Mouse (Mus musculus) CH12.LX (cell line): ENCODE measurements around the gene Uts2r. TPM values are rescaled to one million over a fixed set of nuclear protein-coding genes. Genes with fewer than 3 reads are reported as not detected.

Source experiments
- DNase-seq: peaks from one replicate; pipeline ENCODE4 v3.0.0-alpha.2; 2013; ENCODE audit errors: extremely low read depth
- H3K27ac ChIP-seq: 2 replicates; pipeline ENCODE4 v1.5.1; 2012; ENCODE audit warnings: low read depth, mild to moderate bottlenecking, control low read depth, moderate library complexity; ENCODE audit not compliant: insufficient read depth
- H3K27me3 ChIP-seq: replicated peaks from 2 replicates; pipeline ENCODE3; 2012; ENCODE audit warnings: inconsistent platforms
- H3K36me3 ChIP-seq, 2 experiments: replicated peaks in 1 of 2; 2 replicates each; pipeline versions ENCODE3 to v1.6.1; 2012; ENCODE audit warnings: inconsistent platforms in 1 of 2, low read length in 1 of 2, mild to moderate bottlenecking in 1 of 2, mixed read lengths in 1 of 2, moderate library complexity in 1 of 2; ENCODE audit not compliant: control insufficient read depth in 1 of 2, insufficient read depth in 1 of 2
- H3K4me1 ChIP-seq, 2 experiments: 2 replicates each; pipeline ENCODE4 v1.6.1; 2012; ENCODE audit warnings: inconsistent platforms in 1 of 2, moderate library complexity in 1 of 2; ENCODE audit not compliant: insufficient read depth in 2 of 2, control insufficient read depth in 1 of 2
- H3K4me2 ChIP-seq: 2 replicates; pipeline ENCODE4 v1.6.1; 2012; ENCODE audit warnings: low read depth, mild to moderate bottlenecking, control low read depth; ENCODE audit not compliant: poor library complexity, insufficient read depth, severe bottlenecking
- H3K4me3 ChIP-seq, 3 experiments: fragments of 150-350 bp in 1 of 3; sonication (generic) in 1 of 3; replicated peaks in 1 of 3; 2 replicates each; pipeline versions ENCODE3 to v1.5.1; 2011 to 2012; ENCODE audit warnings: low read depth in 2 of 3, low read length in 2 of 3, mild to moderate bottlenecking in 2 of 3, moderate library complexity in 2 of 3, control low read depth in 1 of 3, improper control_type of control experiment in 1 of 3, inconsistent platforms in 1 of 3, mixed read lengths in 1 of 3; ENCODE audit not compliant: poor library complexity in 1 of 3
- H3K79me2 ChIP-seq: replicated peaks from 2 replicates; pipeline ENCODE4 v1.6.1; 2012; ENCODE audit warnings: mild to moderate bottlenecking, moderate library complexity; ENCODE audit not compliant: control insufficient read depth, poor library complexity, insufficient read depth, severe bottlenecking; ENCODE audit errors: extremely low read depth
- H3K9ac ChIP-seq: 2 replicates; pipeline ENCODE4 v1.6.1; 2012; ENCODE audit warnings: low read depth, mild to moderate bottlenecking, control low read depth, moderate library complexity; ENCODE audit not compliant: insufficient read depth
- H3K9me3 ChIP-seq: replicated peaks from 2 replicates; pipeline ENCODE3; 2012; ENCODE audit warnings: low read length, inconsistent platforms, mixed read lengths
- BHLHE40 ChIP-seq: IDR thresholded peaks from 2 replicates; pipeline ENCODE4 v1.6.1; 2011; ENCODE audit warnings: mild to moderate bottlenecking, low read depth, low read length, improper control_type of control experiment
- CTCF ChIP-seq, 2 experiments: IDR thresholded peaks in 1 of 2; conservative IDR thresholded peaks in 1 of 2; 2 replicates each; pipeline ENCODE4 v1.5.1; 2011 to 2012; ENCODE audit warnings: low read depth in 2 of 2, low read length in 2 of 2, improper control_type of control experiment in 1 of 2, inconsistent platforms in 1 of 2, mild to moderate bottlenecking in 1 of 2, moderate library complexity in 1 of 2
- ETS1 ChIP-seq: conservative IDR thresholded peaks from 2 replicates; pipeline ENCODE4 v1.6.1; 2012; ENCODE audit warnings: low read depth, mild to moderate bottlenecking, inconsistent platforms, low read length, improper control_type of control experiment, moderate library complexity
- HCFC1 ChIP-seq: IDR thresholded peaks from 2 replicates; pipeline ENCODE4 v1.6.1; 2012; ENCODE audit warnings: low read depth, mild to moderate bottlenecking, inconsistent platforms, low read length, improper control_type of control experiment
- IRF4 ChIP-seq: IDR thresholded peaks from 2 replicates; pipeline ENCODE4 v1.6.1; 2014; ENCODE audit warnings: low read depth, mild to moderate bottlenecking, inconsistent platforms, low read length, improper control_type of control experiment
- JUN ChIP-seq: IDR thresholded peaks from 2 replicates; pipeline ENCODE4 v1.6.1; 2011; ENCODE audit warnings: low read depth, mild to moderate bottlenecking, low read length, improper control_type of control experiment, moderate library complexity; ENCODE audit not compliant: insufficient read depth
- KAT2A ChIP-seq: IDR thresholded peaks from 2 replicates; pipeline ENCODE4 v1.6.1; 2012; ENCODE audit warnings: low read length, improper control_type of control experiment, inconsistent platforms; ENCODE audit not compliant: insufficient replicate concordance
- MAX ChIP-seq: IDR thresholded peaks from 2 replicates; pipeline ENCODE4 v1.6.1; 2011; ENCODE audit warnings: low read length, improper control_type of control experiment
- MYC ChIP-seq: IDR thresholded peaks from 2 replicates; pipeline ENCODE4 v1.6.1; 2011; ENCODE audit warnings: low read depth, mild to moderate bottlenecking, improper control_type of control experiment, low read length
- NELFE ChIP-seq: IDR thresholded peaks from 2 replicates; pipeline ENCODE4 v1.6.1; 2011; ENCODE audit warnings: low read depth, low read length, improper control_type of control experiment
- NRF1 ChIP-seq: IDR thresholded peaks from 2 replicates; pipeline ENCODE4 v1.6.1; 2014; ENCODE audit warnings: low read depth, mild to moderate bottlenecking, inconsistent platforms, low read length, improper control_type of control experiment, moderate library complexity
- POLR2AphosphoS2 ChIP-seq: IDR thresholded peaks from 2 replicates; pipeline ENCODE4 v1.6.1; 2011; ENCODE audit warnings: low read depth, low read length, improper control_type of control experiment
- RAD21 ChIP-seq: IDR thresholded peaks from 2 replicates; pipeline ENCODE4 v1.6.1; 2011; ENCODE audit warnings: low read depth, mild to moderate bottlenecking, low read length, improper control_type of control experiment, moderate library complexity
- SIN3A ChIP-seq: IDR thresholded peaks from 2 replicates; pipeline ENCODE4 v1.6.1; 2012; ENCODE audit warnings: low read length, improper control_type of control experiment, inconsistent platforms
- SMC3 ChIP-seq: IDR thresholded peaks from 2 replicates; pipeline ENCODE4 v1.6.1; 2011; ENCODE audit warnings: low read depth, low read length, improper control_type of control experiment
- TCF12 ChIP-seq: IDR thresholded peaks from 2 replicates; pipeline ENCODE4 v1.6.1; 2014; ENCODE audit warnings: low read depth, mild to moderate bottlenecking, inconsistent platforms, low read length, improper control_type of control experiment
- UBTF ChIP-seq: IDR thresholded peaks from 2 replicates; pipeline ENCODE4 v1.6.1; 2012; ENCODE audit warnings: low read depth, mild to moderate bottlenecking, inconsistent platforms, low read length, improper control_type of control experiment, moderate library complexity
- USF1 ChIP-seq: IDR thresholded peaks from 2 replicates; pipeline ENCODE4 v1.6.1; 2014; ENCODE audit warnings: low read depth, mild to moderate bottlenecking, inconsistent platforms, low read length, improper control_type of control experiment
- USF2 ChIP-seq: conservative IDR thresholded peaks from 2 replicates; pipeline ENCODE4 v1.6.1; 2011; ENCODE audit warnings: low read depth, low read length, improper control_type of control experiment
- dilution Hi-C: fragments of 300-500 bp; cut with MboI; formaldehyde crosslinking; loops from 2 replicates; pipeline ENCODE4 v1.14.3; 2020; ENCODE audit warnings: low sequenced_read_pairs; ENCODE audit not compliant: extremely low pct_unique_long_range_greater_than_20kb, extremely low pct_ligation_motif_present
- in situ Hi-C: fragments of 300-500 bp; cut with MboI; formaldehyde crosslinking; loops from 3 replicates; pipeline ENCODE4 v1.14.3; 2019; ENCODE audit warnings: low sequenced_read_pairs, low pct_ligation_motif_present, low pct_unique_long_range_greater_than_20kb, mixed read lengths
- polyA plus RNA-seq: library from polyadenylated mRNA; unstranded; fragments of >175 nt; gene quantifications from 2 replicates; pipeline ENCODE4 v1.2.1, GENCODE M21; 2012; ENCODE audit warnings: low read depth; ENCODE audit not compliant: insufficient read length
- total RNA-seq, 2 experiments: library from RNA; depleted of rRNA; stranded (reverse); fragments of 300-350 nt in 1 of 2; fragments of >200 nt in 1 of 2; gene quantifications; 2 replicates each; pipeline ENCODE4 v1.2.3; 2012 to 2014

Uts2r gene
- total and polyA plus RNA-seq, 3 experiments: not detected

DNA sequence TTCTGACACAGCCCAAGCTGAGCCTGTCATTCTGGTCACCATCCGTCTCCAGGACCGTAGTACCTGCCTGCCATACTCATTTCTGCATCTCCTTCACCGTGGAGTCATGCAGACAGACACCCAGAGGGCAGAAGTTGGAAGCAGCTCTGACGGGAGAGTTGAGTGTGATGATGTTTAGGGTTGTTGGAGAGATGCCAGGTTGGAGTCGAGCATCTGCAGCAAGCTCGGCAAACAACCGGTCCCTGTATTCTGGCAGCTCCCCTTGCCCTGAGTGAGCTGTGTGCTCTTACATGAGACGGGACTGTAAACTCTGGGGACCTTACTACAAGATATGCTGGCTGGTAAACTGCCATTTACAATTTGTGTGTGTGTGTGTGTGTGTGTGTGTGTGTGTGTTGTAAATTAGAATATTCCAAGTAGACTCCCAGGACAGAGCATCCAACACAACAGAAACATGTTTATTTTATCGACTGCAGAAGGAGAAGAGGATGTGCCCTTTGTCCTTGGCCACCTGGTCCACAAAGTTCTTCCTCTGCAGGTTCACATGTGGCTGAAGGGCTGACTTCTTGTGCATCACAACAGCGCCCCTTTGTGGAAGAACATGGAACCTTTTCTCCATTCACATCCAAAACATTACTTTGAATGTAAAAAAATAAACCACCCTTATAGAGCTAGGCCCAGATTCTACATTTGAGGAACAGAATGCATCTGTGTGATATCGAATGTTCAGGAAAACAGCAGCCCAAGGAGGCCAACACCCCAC, 41.5 kb downstream of the Uts2r start:
- peaks cover 4 to 19% of the 10 kb centered on the region in 2 experiments for H3K4me1 ChIP-seq
- dilution Hi-C loops: no loop called here
- H3K9ac ChIP-seq: no peak overlapping the region
- no peaks in the 10 kb centered on the region for H3K27me3 ChIP-seq
- H3K27ac ChIP-seq: no peak overlapping the region
- peak; percentile 72 for DNase-seq
- TF ChIP-seq MYC (peak; percentile 79), SMC3 (peak; percentile 63), SIN3A (no peak), IRF4 (peak; percentile 26; the same call in 1 of the 2 replicates), UBTF (no peak), USF1 (no peak), KAT2A (no peak), RAD21 (peak; percentile 83), CTCF (conservative IDR thresholded peaks at IDR 0.05 in 1 of 2, IDR thresholded peaks at IDR 0.05 in 1 of 2; ENCODE audit: low read depth in 2 of 2, low read length in 2 of 2) (peak; percentile 50 to 85)
- peaks cover 0 to 4% of the 10 kb centered on the region in 2 experiments for H3K36me3 ChIP-seq
- H3K79me2 ChIP-seq: no peaks in the 10 kb centered on the region
- in situ Hi-C loops: loop anchor here (5.0 kb wide), 1 partner anchor 139 kb away; the partner anchor contains the start of gene Sectm1b
- no peak overlapping the region for H3K4me3 ChIP-seq
- no peaks in the 10 kb centered on the region for H3K9me3 ChIP-seq
- H3K4me2 ChIP-seq: no peak overlapping the region

- H3K27ac ChIP-seq: no peak overlapping the region
- H3K36me3 ChIP-seq: peaks cover 0 to 19% of the 10 kb centered on the region in 2 experiments
- peaks cover 4 to 19% of the 10 kb centered on the region in 2 experiments for H3K4me1 ChIP-seq
- no peaks in the 10 kb centered on the region for H3K79me2 ChIP-seq
- TF ChIP-seq SIN3A (no peak; the same call in 1 of the 2 replicates), MYC (peak; percentile 92), ETS1 (no peak), POLR2AphosphoS2 (no peak), USF2 (peak; percentile 64), USF1 (peak; percentile 71), JUN (no peak), TCF12 (no peak), MAX (peak; percentile 92), HCFC1 (no peak), NELFE (no peak), NRF1 (no peak), BHLHE40 (peak; percentile 88)
- no peaks in the 10 kb centered on the region for H3K27me3 ChIP-seq
- in situ Hi-C loops: loop anchor here (5.0 kb wide), 1 partner anchor 142 kb away; the partner anchor contains the start of gene Sectm1b
- no peak for DNase-seq
- no peaks in the 10 kb centered on the region for H3K9me3 ChIP-seq
- peak overlapping the region; percentile 38 for H3K4me2 ChIP-seq
- dilution Hi-C loops: no loop called here
- no peak overlapping the region for H3K9ac ChIP-seq
- peak overlapping the region; percentile 39 to 89 (median 75) for H3K4me3 ChIP-seq
Observed at GRCm38 (mm10) chr11:121203859-121204160, 43.7 kb downstream of the Uts2r start.
